Mouse (Mus musculus): ENCODE data around the gene Gpatch4. TPM values are rescaled to one million over a fixed set of nuclear protein-coding genes. Genes with fewer than 3 reads are reported as not detected.

Gene Gpatch4
- polyA plus RNA-seq, 1 experiment from 2014 or later: 36.6 TPM

DNA sequence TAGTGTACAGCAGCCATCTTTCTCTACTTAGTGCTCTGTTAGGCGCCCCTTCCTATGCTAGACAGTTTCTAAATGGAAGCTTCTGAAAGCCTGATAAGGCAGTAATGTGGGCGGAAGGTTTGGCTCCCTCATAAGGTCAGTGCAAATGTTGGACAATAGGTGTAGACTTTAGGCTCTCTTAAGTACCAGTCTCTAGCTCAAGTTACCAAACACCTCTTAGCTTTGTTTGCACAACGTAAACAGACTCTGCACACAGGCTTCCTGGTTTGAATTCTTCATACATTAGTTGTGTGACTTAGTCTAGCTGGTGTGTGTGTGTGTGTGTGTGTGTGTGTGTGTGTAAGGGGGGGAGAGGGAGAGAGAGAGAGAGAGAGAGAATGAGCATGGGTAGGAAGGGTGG is 6.6 kb downstream of the Gpatch4 start:
- Histone ChIP-seq H3K4me2 (no peak overlapping the region), H3K9me3 (replicated peaks) (no peaks in the 10 kb centered on the region), H3K27ac (replicated peaks) (no peak overlapping the region), H3K36me3 (peaks cover 50% of the 10 kb centered on the region), H3K4me3 (replicated peaks) (no peak overlapping the region), H3K9ac (replicated peaks) (no peak overlapping the region), H3K4me1 (peaks cover 4% of the 10 kb centered on the region; the same call in 1 of the 2 replicates), H3K27me3 (replicated peaks) (no peaks in the 10 kb centered on the region)
- 92% methylated on average over 3 of the region's 3 CpGs for WGBS
- ATAC-seq (ENCODE audit: low FRiP score): no peak

DNA sequence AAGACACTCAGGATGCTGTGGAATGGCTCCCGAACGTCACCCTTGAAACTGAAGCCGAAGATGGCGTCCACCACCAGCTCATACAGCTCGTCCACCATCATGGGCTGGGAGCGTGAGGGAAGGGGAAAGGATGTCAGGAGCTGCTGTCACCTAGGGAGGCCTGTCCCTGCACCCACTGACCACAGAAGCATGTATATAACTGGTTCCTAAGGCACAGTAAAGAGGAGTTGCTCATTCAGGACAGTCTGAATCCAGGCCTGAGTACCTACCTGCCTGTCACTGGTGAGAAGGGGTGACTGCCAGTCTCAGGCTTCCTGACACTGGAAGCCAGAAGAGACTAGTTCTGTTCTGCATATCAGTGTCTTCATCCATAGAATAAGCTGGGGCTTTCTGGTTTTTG is 14.1 kb downstream of the Gpatch4 start:
- no peaks in the 10 kb centered on the region for H3K9me3 ChIP-seq (replicated peaks)
- no peak for ATAC-seq (ENCODE audit: low FRiP score)
- H3K4me2 ChIP-seq: peak overlapping the region; percentile 87
- 85% methylated on average over 6 of the region's 6 CpGs for WGBS
- peaks cover 46% of the 10 kb centered on the region for H3K36me3 ChIP-seq
- H3K4me3 ChIP-seq (replicated peaks): peak overlapping the region; percentile 94
- no peak overlapping the region for H3K27ac ChIP-seq (replicated peaks)
- H3K27me3 ChIP-seq (replicated peaks): no peaks in the 10 kb centered on the region
- H3K9ac ChIP-seq (replicated peaks): peak overlapping the region; percentile 95; the same call in 1 of the 2 replicates
- peaks cover 22% of the 10 kb centered on the region for H3K4me1 ChIP-seq

DNA sequence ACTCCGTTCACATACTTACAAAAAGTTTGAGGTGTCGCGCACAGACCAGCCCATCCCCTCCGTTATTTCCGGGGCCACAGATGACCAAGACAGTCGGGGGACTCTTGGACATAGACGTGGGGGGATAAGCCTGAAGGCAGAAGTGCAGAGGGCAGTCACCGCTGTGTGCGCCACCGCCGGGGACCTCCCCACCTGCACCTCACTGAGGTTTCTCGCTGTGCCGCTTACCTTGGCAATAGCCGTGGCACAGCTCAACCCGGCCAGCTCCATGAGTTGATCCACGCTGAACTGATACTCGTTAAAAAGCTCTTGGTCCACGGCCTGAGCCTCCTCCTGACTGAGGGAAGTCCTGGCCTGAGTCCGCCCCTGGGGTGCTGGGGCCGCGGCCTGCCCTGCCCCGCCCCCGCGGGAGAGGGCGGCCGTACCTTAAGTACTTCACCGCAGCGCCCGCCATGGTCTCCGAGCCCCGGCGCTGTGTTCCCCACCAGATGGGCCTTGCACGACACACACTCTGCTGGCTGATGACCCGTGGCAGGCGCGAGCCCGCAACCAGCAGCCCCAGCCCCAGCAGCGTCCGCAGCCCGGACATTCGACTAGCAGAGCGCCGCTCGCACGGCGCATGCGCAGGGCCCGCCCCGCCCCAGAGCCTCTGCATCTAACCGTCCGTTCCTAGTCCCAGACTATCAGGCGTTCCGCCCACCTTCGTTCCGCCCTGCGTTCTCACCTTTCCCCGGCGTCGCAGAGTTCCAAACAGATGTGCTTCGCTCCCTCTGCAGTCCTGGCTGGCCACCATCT is 15.2 kb downstream of the Gpatch4 start, which contains the start of gene Naxe:
Gene Naxe (minus strand): TSS at position 594 of the 795 bp plus-strand sequence.
- Histone ChIP-seq H3K27ac (replicated peaks) (peak within 1 kb of the TSS; percentile 81), H3K9me3 (replicated peaks) (no peaks in the 10 kb centered on the region), H3K4me3 (replicated peaks) (peak within 1 kb of the TSS; percentile 94), H3K27me3 (replicated peaks) (no peaks in the 10 kb centered on the region), H3K4me1 (peaks cover 22% of the 10 kb centered on the region), H3K4me2 (peak within 1 kb of the TSS; percentile 87), H3K9ac (replicated peaks) (peak within 1 kb of the TSS; percentile 95), H3K36me3 (peaks cover 35% of the 10 kb centered on the region)
- WGBS: 1% methylated on average over 60 of the region's 60 CpGs
- peak; percentile 95 for ATAC-seq (ENCODE audit: low FRiP score)

DNA sequence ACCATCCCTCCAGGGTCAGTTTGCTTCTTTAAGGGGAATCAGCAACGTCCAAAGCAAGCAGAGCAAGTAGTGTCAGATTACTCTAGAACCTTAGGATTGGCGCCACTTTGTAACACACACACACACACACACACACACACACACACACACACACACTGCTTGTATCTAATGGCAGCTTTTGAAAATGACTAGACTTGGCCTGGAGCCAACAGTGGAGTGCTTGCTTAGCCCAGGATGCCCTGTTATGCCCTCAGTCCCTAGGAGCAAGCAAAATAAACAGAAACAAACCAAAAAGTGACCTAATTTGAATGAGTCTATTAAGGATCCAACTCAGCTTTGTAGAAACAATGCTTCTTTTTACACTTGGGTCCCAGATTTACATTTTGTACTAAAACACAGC is 25.5 kb downstream of the Gpatch4 start:
- H3K4me3 ChIP-seq (replicated peaks): no peak overlapping the region
- no peaks in the 10 kb centered on the region for H3K36me3 ChIP-seq
- no peaks in the 10 kb centered on the region for H3K4me1 ChIP-seq
- H3K9me3 ChIP-seq (replicated peaks): no peaks in the 10 kb centered on the region
- H3K27ac ChIP-seq (replicated peaks): no peak overlapping the region
- H3K9ac ChIP-seq (replicated peaks): no peak overlapping the region
- WGBS: 63% methylated on average over 2 of the region's 2 CpGs
- ATAC-seq (ENCODE audit: low FRiP score): no peak
- H3K27me3 ChIP-seq (replicated peaks): peaks cover 6% of the 10 kb centered on the region; the same call in 1 of the 2 replicates
- H3K4me2 ChIP-seq: no peak overlapping the region

DNA sequence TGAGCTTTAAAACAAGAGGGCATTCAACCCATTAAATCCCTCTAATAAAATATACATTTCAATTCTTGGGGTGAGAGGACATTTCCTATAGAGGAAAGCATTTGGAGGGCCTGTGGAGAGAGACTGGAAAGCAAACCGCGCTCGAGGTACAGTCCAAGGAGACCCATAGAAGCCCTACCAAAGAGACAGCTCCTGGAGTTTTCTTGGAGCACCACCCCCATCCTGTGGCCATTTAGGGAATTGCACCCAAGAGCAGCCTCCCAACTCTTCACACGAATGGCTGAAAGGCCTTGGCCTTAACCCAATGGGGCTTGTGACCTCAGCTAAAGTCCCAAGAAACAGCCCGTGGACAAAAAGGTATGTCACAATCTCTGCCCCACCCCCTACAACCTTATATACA is 28.9 kb downstream of the Gpatch4 start:
- Histone ChIP-seq H3K36me3 (no peaks in the 10 kb centered on the region), H3K4me1 (no peaks in the 10 kb centered on the region), H3K27ac (replicated peaks) (no peak overlapping the region), H3K9ac (replicated peaks) (no peak overlapping the region), H3K4me3 (replicated peaks) (no peak overlapping the region), H3K9me3 (replicated peaks) (no peaks in the 10 kb centered on the region), H3K4me2 (no peak overlapping the region), H3K27me3 (replicated peaks) (peaks cover 6% of the 10 kb centered on the region; the same call in 1 of the 2 replicates)
- 2% methylated on average over 5 of the region's 5 CpGs for WGBS
- ATAC-seq (ENCODE audit: low FRiP score): peak; percentile 65; the same call in 1 of the 2 replicates

DNA sequence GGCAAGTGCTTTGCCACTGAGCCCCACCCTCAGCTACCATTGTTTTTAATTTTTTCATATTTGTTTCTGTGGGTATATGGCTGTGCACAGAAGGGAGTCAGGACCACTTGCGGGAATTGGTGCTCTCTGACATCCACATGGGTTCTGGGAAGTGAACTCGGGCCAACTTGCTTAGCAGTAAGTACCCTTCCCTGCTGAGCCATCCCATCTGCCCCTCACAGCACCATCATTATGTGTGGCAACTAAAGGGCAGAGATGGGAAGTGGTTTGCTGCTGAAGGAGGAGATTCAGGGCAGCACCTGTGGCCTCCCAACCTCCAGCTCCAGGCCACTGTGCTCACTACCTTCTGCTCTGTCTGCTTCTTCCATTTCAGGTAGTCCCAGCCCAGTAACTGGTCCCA is 30.7 kb downstream of the Gpatch4 start:
- Histone ChIP-seq H3K36me3 (no peaks in the 10 kb centered on the region), H3K27ac (replicated peaks) (no peak overlapping the region), H3K9me3 (replicated peaks) (no peaks in the 10 kb centered on the region), H3K9ac (replicated peaks) (no peak overlapping the region), H3K4me3 (replicated peaks) (no peak overlapping the region), H3K4me2 (no peak overlapping the region), H3K27me3 (replicated peaks) (peaks cover 6% of the 10 kb centered on the region; the same call in 1 of the 2 replicates), H3K4me1 (no peaks in the 10 kb centered on the region; the same call in 1 of the 2 replicates)
- 72% methylated on average over 2 of the region's 2 CpGs for WGBS
- no peak for ATAC-seq (ENCODE audit: low FRiP score)

DNA sequence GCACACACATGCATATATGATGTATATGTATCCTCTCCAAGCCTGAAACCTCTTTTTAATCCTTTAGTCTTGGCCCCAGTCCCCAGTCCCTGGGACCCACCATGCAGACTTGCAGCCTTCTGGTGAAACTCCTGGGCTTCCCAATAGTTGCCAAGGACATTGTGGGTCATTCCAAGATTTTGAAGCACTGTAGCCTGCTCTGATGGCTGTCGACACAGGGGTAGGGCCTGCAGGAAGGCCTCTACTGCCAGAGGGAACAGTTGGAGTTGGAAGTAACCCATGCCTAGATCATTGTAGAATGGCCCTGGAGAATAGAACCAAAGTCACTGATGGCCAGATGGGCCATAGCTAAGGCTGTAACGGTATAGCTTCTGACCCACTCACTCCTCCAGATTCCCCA is 31.4 kb downstream of the Gpatch4 start:
- Histone ChIP-seq H3K27me3 (replicated peaks) (peaks cover 6% of the 10 kb centered on the region; the same call in 1 of the 2 replicates), H3K4me2 (no peak overlapping the region), H3K4me3 (replicated peaks) (no peak overlapping the region), H3K9ac (replicated peaks) (no peak overlapping the region), H3K9me3 (replicated peaks) (no peaks in the 10 kb centered on the region), H3K27ac (replicated peaks) (no peak overlapping the region), H3K36me3 (no peaks in the 10 kb centered on the region), H3K4me1 (no peaks in the 10 kb centered on the region; the same call in 1 of the 2 replicates)
- no peak for ATAC-seq (ENCODE audit: low FRiP score)
- WGBS: 67% methylated on average over 2 of the region's 2 CpGs

DNA sequence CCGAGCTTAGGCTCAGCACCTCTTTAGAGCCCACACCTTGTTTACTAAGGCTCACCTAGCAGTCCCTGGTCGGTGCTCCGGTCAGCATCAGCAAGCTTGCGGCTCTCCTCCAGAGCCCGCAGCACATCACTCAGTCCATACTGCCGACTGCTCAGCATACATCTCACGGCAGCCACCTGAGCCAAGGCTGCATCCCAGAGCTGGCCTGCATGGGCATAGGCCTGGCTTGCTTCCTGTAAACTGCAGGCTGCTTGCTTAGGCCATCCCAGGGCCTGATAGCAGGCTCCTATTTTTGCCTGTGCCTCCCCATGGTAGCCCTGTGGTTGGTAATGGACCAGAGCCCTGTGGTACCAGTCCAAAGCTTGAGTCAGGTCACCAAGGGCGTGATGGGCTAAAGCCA is 31.9 kb downstream of the Gpatch4 start:
- H3K9ac ChIP-seq (replicated peaks): no peak overlapping the region
- no peak overlapping the region for H3K27ac ChIP-seq (replicated peaks)
- no peak overlapping the region for H3K4me3 ChIP-seq (replicated peaks)
- no peaks in the 10 kb centered on the region for H3K9me3 ChIP-seq (replicated peaks)
- no peak for ATAC-seq (ENCODE audit: low FRiP score)
- H3K27me3 ChIP-seq (replicated peaks): peaks cover 6% of the 10 kb centered on the region; the same call in 1 of the 2 replicates
- 79% methylated on average over 8 of the region's 8 CpGs for WGBS
- H3K36me3 ChIP-seq: no peaks in the 10 kb centered on the region
- H3K4me2 ChIP-seq: no peak overlapping the region
- H3K4me1 ChIP-seq: no peaks in the 10 kb centered on the region; the same call in 1 of the 2 replicates

DNA sequence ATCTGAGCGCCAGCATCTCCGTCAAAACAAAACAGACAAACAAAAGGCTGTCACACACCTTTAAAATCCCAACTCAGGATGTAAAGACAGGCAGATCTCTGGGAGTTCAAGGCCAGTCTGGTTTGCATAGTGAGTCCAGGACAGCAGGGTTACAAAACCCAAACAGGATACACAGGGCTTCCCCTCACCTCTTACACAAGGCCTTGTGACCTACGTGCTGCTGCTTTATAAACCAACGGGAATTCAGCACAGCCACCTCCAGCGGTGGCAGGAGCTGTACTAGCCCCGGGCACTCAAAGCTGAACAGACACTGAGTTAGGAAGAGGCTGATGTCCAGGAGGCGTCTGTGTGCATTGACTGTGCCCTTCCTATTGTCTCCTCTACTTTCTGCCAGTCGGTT is 34.5 kb downstream of the Gpatch4 start:
- no peak for ATAC-seq (ENCODE audit: low FRiP score)
- Histone ChIP-seq H3K36me3 (no peaks in the 10 kb centered on the region), H3K9ac (replicated peaks) (no peak overlapping the region), H3K9me3 (replicated peaks) (no peaks in the 10 kb centered on the region), H3K27ac (replicated peaks) (no peak overlapping the region), H3K4me1 (peaks cover 11% of the 10 kb centered on the region), H3K27me3 (replicated peaks) (no peaks in the 10 kb centered on the region), H3K4me3 (replicated peaks) (no peak overlapping the region), H3K4me2 (no peak overlapping the region)
- 39% methylated on average over 8 of the region's 8 CpGs for WGBS

DNA sequence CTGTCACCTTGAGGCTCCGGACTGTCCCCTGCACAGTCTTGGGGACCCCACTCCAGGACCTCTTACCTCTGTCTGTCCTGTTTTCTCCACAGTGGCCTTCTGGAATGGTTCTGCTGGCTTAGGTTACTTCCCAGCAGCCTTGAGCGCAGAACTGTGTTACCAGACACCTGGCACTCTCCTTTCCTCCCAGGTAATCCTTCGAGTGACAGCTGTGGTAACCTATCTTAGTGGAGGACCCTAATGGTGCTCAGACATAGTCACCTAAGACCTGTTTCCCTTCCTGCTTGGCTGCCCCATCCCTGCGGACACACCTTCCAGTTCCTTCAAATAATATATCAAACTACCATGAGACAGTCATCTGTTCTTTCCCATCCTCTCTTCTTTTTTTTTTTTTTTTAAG is 35.3 kb downstream of the Gpatch4 start, which contains the start of gene Ttc24:
Gene Ttc24 (minus strand): TSS at position 101 of the 400 bp plus-strand sequence.
- ATAC-seq (ENCODE audit: low FRiP score): no peak
- Histone ChIP-seq H3K9me3 (replicated peaks) (no peaks in the 10 kb centered on the region), H3K27ac (replicated peaks) (no peak within 1 kb of the TSS), H3K4me3 (replicated peaks) (no peak within 1 kb of the TSS), H3K4me2 (no peak within 1 kb of the TSS), H3K9ac (replicated peaks) (no peak within 1 kb of the TSS), H3K36me3 (no peaks in the 10 kb centered on the region), H3K4me1 (peaks cover 16% of the 10 kb centered on the region), H3K27me3 (replicated peaks) (no peaks in the 10 kb centered on the region)
- 78% methylated on average over 4 of the region's 4 CpGs for WGBS

DNA sequence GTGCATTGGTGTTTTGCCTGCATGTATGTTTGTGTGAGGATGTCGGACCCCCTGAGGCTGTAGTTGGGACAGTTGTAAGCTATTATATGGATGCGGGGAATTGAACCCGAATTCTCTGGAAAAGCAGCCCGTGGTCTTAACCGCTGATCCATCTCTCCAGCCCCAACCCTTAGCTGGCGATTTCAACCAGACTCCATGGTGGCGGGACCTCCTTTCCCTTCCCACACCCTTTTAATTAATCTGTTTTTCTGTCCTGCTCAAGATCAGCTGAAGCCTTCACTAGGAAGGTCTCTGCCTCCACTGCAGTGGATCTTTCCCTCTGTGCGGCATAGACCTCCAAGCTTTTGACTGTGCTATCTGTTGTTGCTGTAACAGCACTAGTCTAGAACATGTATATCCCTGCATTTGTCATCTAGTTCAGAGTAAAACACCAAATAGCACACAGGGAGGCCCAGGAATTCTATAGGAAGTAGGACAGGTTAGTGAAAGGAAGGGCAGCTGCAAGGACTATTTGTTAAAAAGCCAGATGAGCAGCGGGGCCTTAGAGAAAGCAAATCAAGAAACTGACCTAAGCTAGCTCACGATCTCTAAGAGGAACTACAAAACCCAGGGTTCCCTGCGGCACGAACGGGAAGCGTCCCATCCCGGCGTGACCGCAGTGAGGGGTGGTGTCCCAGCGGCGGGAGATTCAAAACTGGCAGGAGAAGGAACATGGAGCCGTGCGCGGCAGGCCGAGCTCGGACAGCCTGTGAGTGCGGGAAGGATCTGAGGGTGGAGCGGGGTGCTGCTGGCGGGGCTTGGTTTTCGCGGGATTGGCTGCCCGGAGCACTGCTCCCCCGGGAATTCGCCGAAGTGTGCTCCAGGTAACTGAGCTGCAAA is 38.7 kb downstream of the Gpatch4 start, which contains the start of gene Iqgap3:
Gene Iqgap3 (plus strand): TSS at position 627 of the 879 bp plus-strand sequence.
- H3K27ac ChIP-seq (replicated peaks): peak within 1 kb of the TSS; percentile 42; the same call in 1 of the 2 replicates
- no peaks in the 10 kb centered on the region for H3K9me3 ChIP-seq (replicated peaks)
- peaks cover 16% of the 10 kb centered on the region for H3K4me1 ChIP-seq
- no peaks in the 10 kb centered on the region for H3K36me3 ChIP-seq
- 20% methylated on average over 33 of the region's 33 CpGs for WGBS
- H3K27me3 ChIP-seq (replicated peaks): no peaks in the 10 kb centered on the region
- peak; percentile 93 for ATAC-seq (ENCODE audit: low FRiP score)
- H3K4me3 ChIP-seq (replicated peaks): peak within 1 kb of the TSS; percentile 43
- H3K9ac ChIP-seq (replicated peaks): peak within 1 kb of the TSS; percentile 41
- H3K4me2 ChIP-seq: peak within 1 kb of the TSS; percentile 80

All from neural tube, embryonic 15.5 days (tissue).